Mouse (Mus musculus) spleen, adult 2 months (tissue): ENCODE measurements around the gene Tnfrsf25.

Experiments
- CTCF ChIP-seq: fragments of 200-500 bp; IDR thresholded peaks from 2 replicates; pipeline ENCODE4 v1.5.1; 2011; ENCODE audit warnings: mild to moderate bottlenecking, inconsistent platforms; ENCODE audit not compliant: insufficient read depth, insufficient read length, insufficient replicate concordance; ENCODE audit errors: extremely low read depth
- POLR2A ChIP-seq: fragments of 200-500 bp; IDR thresholded peaks from 2 replicates; pipeline ENCODE4 v1.6.1; 2011; ENCODE audit warnings: low read depth, low read length, inconsistent platforms

DNA sequence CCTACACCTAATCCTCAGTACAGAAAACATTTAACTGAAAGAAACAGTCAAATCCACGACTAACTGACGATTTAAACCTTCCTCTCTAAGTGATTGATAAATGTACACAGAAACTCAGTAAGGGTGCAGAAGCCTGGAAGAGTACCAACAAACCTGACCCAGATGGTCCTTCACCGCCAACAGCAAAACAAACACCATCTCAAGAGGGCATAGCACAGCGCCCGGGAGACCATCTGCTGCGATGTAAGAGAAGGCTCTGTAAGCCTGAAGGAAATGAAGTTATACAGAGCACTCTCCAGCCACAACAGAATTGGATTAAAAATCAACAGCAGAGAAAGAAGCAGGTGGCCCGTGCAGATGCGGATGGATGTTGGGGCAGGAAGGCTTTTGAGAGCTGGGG, 52.3 kb downstream of the Tnfrsf25 start:
- TF ChIP-seq CTCF (no peak), POLR2A (no peak)
